Mouse (Mus musculus) embryonic facial prominence, embryonic 10.5 days (tissue): ENCODE measurements around the gene Slc18a3. TPM values are rescaled to one million over a fixed set of nuclear protein-coding genes. Genes with fewer than 3 reads are reported as not detected.

Experiments used
- DNase-seq: peaks from one replicate; pipeline ENCODE4 v3.0.0-alpha.2; 2017; ENCODE audit warnings: low spot score
- H3K27ac ChIP-seq: fragments of 300-500 bp; sonication (generic); replicated peaks from 2 replicates; pipeline ENCODE4 v1.5.1; 2016; ENCODE audit warnings: mild to moderate bottlenecking
- H3K27me3 ChIP-seq: fragments of 300-500 bp; sonication (generic); replicated peaks from 2 replicates; pipeline ENCODE4 v1.6.1; 2016; ENCODE audit warnings: low read depth, mild to moderate bottlenecking; ENCODE audit not compliant: poor library complexity, severe bottlenecking
- H3K36me3 ChIP-seq: fragments of 300-500 bp; sonication (generic); replicated peaks from 2 replicates; pipeline ENCODE4 v1.6.1; 2016; ENCODE audit warnings: mild to moderate bottlenecking, moderate library complexity
- H3K4me1 ChIP-seq: fragments of 300-500 bp; sonication (generic); 2 replicates; pipeline ENCODE4 v1.6.1; 2016
- H3K4me3 ChIP-seq: fragments of 300-500 bp; sonication (generic); 2 replicates; pipeline ENCODE4 v1.5.1; 2016; ENCODE audit warnings: mild to moderate bottlenecking, moderate library complexity
- H3K9me3 ChIP-seq: fragments of 300-500 bp; sonication (generic); 2 replicates; pipeline ENCODE4 v1.6.1; 2016; ENCODE audit warnings: mild to moderate bottlenecking
- WGBS: fragments of 180-500 bp; shearing (Covaris S2); methylation state at CpG from one replicate; pipeline ENCODE4 v1.1.7; 2016; 5-methylcytosine and 5-hydroxymethylcytosine counted together
- polyA plus RNA-seq: library from polyadenylated mRNA; unstranded; fragments of >200 nt; fragmentation: Nextera tagmentation; extraction: Ambion mirVana; gene quantifications from 2 replicates; pipeline ENCODE4 v1.2.1, GENCODE M21; 2016

The Slc18a3 gene
- polyA plus RNA-seq, 1 experiment from 2014 or later, result 0.45 TPM

DNA sequence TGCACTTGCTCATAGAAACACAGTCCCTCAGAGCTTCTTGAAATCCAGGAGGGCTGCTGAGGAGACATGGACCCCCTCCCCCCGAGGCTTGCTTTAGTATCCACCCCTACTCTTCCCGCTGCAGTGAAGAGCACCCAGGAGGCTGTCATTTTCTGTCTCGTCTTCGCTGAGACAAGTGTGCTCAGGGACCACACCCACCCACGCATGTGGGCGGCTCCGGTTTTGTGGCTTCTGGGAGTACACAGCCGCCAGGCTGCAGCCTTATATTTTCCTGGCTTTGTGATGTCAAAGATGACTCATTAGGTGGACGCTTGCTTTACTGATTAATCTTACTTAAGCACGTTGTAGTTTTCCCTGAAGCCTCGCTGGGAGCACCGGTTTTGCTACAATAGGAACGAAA lies 27.9 kb upstream of the Slc18a3 start:
- DNase-seq, result no peak
- Histone ChIP-seq H3K4me3 (peak overlapping the region; percentile 13; the same call in 1 of the 2 replicates), H3K27ac (no peak overlapping the region), H3K4me1 (no peaks in the 10 kb centered on the region), H3K27me3 (peaks cover 14% of the 10 kb centered on the region), H3K9me3 (no peaks in the 10 kb centered on the region), H3K36me3 (no peaks in the 10 kb centered on the region)
- WGBS, result 23% methylated on average over 13 of the region's 13 CpGs

GRCm38 (mm10) chr14:32482061-32482460 lies 17.4 kb upstream of the Slc18a3 start:
- DNase-seq, result peak; percentile 33
- H3K4me1 ChIP-seq, result no peaks in the 10 kb centered on the region
- H3K9me3 ChIP-seq, result no peaks in the 10 kb centered on the region
- H3K36me3 ChIP-seq, result no peaks in the 10 kb centered on the region
- no peak overlapping the region for H3K4me3 ChIP-seq
- 0 out of 2 replicates have a peak, but pooled peaks cover 6% of the 10 kb centered on the region for H3K27me3 ChIP-seq
- WGBS, result 12% methylated on average over 3 of the region's 3 CpGs
- no peak overlapping the region for H3K27ac ChIP-seq

DNA sequence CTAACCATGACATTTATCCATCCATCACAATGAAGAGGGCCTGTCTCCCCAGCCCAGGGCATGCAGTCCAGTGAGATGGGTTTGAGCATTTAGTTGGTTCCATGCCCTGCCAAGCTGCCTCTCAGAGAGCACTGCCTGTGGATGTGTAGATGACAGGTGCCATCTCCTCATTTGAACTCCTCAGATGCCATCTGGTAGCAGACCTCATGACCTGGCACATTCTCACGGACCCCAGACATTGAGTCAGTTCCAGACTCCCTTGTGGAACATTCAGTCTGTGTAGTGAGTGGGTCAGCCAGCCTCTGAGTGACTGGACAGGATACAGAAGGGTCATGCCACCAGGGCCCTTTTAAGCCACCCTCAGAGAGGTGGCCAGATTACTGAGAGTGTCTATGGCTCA lies 12.9 kb upstream of the Slc18a3 start:
- no peak overlapping the region for H3K27ac ChIP-seq
- no peak overlapping the region for H3K4me3 ChIP-seq
- H3K36me3 ChIP-seq, result no peaks in the 10 kb centered on the region
- H3K9me3 ChIP-seq, result no peaks in the 10 kb centered on the region
- WGBS, result 77% methylated on average over 1 of the region's 1 CpGs
- no peaks in the 10 kb centered on the region for H3K27me3 ChIP-seq
- no peak for DNase-seq
- H3K4me1 ChIP-seq, result no peaks in the 10 kb centered on the region

DNA sequence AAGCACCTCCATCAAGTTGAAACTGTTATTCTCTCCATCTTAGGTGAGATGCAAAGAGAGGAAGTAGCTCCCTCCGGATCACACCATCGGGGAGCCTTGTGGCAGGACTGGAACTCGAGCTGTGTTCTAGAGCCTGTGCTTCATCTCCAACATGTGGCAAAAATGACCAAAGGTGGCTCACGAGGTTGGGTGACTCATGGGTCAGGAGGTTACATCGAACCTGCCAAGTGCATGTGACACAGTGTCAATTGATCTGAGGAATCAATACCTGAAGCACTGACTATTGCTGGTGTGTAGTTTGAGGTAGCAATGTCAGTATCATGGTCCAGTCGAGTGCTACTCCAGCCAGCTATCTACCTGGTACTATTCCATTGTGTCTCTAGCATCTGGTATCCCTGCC lies 11.9 kb upstream of the Slc18a3 start:
- no peak for DNase-seq
- no peak overlapping the region for H3K27ac ChIP-seq
- no peak overlapping the region for H3K4me3 ChIP-seq
- 83% methylated on average over 6 of the region's 6 CpGs for WGBS
- H3K27me3 ChIP-seq, result no peaks in the 10 kb centered on the region
- H3K36me3 ChIP-seq, result no peaks in the 10 kb centered on the region
- no peaks in the 10 kb centered on the region for H3K4me1 ChIP-seq
- no peaks in the 10 kb centered on the region for H3K9me3 ChIP-seq

GRCm38 (mm10) chr14:32472996-32473395 lies 8.3 kb upstream of the Slc18a3 start:
- H3K9me3 ChIP-seq, result no peaks in the 10 kb centered on the region
- DNase-seq, result peak; percentile 62
- 14% methylated on average over 4 of the region's 4 CpGs for WGBS

GRCm38 (mm10) chr14:32467606-32468005 lies 3.0 kb upstream of the Slc18a3 start:
- Histone ChIP-seq H3K9me3 (no peaks in the 10 kb centered on the region), H3K4me1 (peaks cover 32% of the 10 kb centered on the region), H3K36me3 (no peaks in the 10 kb centered on the region), H3K27me3 (peaks cover 64% of the 10 kb centered on the region), H3K27ac (no peak overlapping the region), H3K4me3 (no peak overlapping the region)
- WGBS, result 7% methylated on average over 5 of the region's 5 CpGs
- DNase-seq, result peak; percentile 80

More at GRCm38 (mm10) chr14:32472996-32473395, 8.3 kb upstream of the Slc18a3 start:
- no peak overlapping the region for H3K4me3 ChIP-seq
- no peaks in the 10 kb centered on the region for H3K4me1 ChIP-seq
- H3K27ac ChIP-seq, result no peak overlapping the region
- H3K36me3 ChIP-seq, result no peaks in the 10 kb centered on the region
- H3K27me3 ChIP-seq, result peaks cover 10% of the 10 kb centered on the region

- H3K27ac ChIP-seq, result no peak within 1 kb of the TSS
- 16% methylated on average over 13 of the region's 13 CpGs for WGBS
- peaks cover 32% of the 10 kb centered on the region for H3K4me1 ChIP-seq
- no peaks in the 10 kb centered on the region for H3K9me3 ChIP-seq
- no peak for DNase-seq
- H3K4me3 ChIP-seq, result peak within 1 kb of the TSS; percentile 55
- no peaks in the 10 kb centered on the region for H3K36me3 ChIP-seq
- peaks cover 81% of the 10 kb centered on the region for H3K27me3 ChIP-seq
Observed at GRCm38 (mm10) chr14:32465889-32466288, 1.2 kb upstream of the Slc18a3 start, which contains the start of gene Chat. Chat (minus strand) TSS chr14:32465989.

GRCm38 (mm10) chr14:32465506-32465870 lies 838 bp upstream of the Slc18a3 start:
- Histone ChIP-seq H3K4me1 (peaks cover 34% of the 10 kb centered on the region), H3K9me3 (no peaks in the 10 kb centered on the region), H3K27ac (no peak overlapping the region), H3K27me3 (peaks cover 85% of the 10 kb centered on the region), H3K4me3 (peak overlapping the region; percentile 55), H3K36me3 (no peaks in the 10 kb centered on the region)
- WGBS, result 2% methylated on average over 9 of the region's 11 CpGs
- peak; percentile 21 for DNase-seq

- peak overlapping the region; percentile 55 for H3K4me3 ChIP-seq
- H3K27me3 ChIP-seq, result peaks cover 100% of the 10 kb centered on the region
- WGBS, result 3% methylated on average over 74 of the region's 74 CpGs
- peaks cover 36% of the 10 kb centered on the region for H3K4me1 ChIP-seq
- no peaks in the 10 kb centered on the region for H3K9me3 ChIP-seq
- no peak overlapping the region for H3K27ac ChIP-seq
- DNase-seq, result peak; percentile 34
- no peaks in the 10 kb centered on the region for H3K36me3 ChIP-seq
Observed at GRCm38 (mm10) chr14:32463211-32464040, 1.2 kb downstream of the Slc18a3 start.

DNA sequence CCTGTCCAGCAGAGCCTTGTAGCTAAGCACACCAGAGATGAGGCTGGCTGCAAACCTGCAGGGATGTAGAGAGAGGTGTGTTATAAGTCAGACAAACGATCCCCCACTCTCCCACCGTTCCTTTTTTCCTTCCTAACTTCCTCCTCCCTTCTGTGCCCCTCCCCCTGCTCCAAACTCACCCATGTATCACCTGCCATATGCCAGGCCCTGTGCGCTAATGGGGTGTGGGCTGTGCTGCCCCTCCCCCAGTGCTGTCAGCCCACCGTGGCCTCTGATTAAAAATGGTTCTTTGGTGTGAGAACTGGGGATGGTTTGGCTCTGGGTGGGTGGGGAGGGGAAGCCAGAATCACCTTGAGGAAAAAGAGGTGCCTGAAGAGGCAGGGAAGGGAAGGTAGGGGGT lies 12.1 kb downstream of the Slc18a3 start:
- Histone ChIP-seq H3K9me3 (no peaks in the 10 kb centered on the region), H3K27me3 (peaks cover 50% of the 10 kb centered on the region), H3K27ac (no peak overlapping the region), H3K4me1 (peaks cover 5% of the 10 kb centered on the region), H3K4me3 (no peak overlapping the region), H3K36me3 (no peaks in the 10 kb centered on the region)
- 19% methylated on average over 4 of the region's 4 CpGs for WGBS
- no peak for DNase-seq

DNA sequence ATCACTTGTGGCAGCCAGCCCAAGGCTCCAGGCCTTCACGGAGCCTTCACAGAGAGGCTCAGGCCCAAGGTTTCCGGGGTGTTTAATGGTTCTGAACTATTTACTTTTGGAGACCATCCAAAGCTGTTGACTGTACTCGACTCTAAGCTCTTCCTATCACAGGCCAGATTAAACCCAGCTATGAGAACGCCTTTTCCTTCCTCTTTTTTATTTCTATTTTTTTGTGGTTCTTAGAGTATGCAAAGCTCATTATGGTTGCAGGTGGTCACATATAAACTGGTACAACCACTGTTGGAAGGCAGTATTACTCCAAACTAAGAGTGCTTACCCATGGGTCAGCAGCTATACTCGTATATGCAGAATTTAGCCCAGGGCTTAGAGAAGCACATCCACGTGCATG lies 17.7 kb downstream of the Slc18a3 start:
- no peak for DNase-seq
- no peaks in the 10 kb centered on the region for H3K9me3 ChIP-seq
- WGBS, result 86% methylated on average over 6 of the region's 6 CpGs
- no peaks in the 10 kb centered on the region for H3K36me3 ChIP-seq
- peaks cover 20% of the 10 kb centered on the region for H3K27me3 ChIP-seq
- H3K27ac ChIP-seq, result no peak overlapping the region
- H3K4me3 ChIP-seq, result no peak overlapping the region
- H3K4me1 ChIP-seq, result peaks cover 14% of the 10 kb centered on the region

DNA sequence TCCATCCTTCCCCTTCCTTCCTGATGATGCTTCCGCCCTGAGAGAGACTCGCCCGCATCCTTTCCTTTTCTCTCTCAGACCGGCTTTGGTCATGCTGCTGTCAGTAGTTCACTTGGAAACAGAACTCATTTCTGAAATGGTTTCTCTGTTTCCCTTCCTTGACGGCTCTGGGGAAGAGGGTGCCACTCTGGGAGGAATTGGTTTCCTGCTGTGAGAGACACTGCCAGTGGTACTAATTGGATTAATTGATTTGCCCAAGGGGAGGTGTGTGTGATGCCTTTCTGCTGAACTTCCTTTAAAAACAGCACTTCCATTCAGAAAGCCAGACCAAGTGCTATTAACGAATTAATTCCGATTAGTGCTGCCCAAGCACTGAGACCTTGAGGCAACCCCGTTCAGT lies 21.2 kb downstream of the Slc18a3 start:
- DNase-seq, result no peak
- no peak overlapping the region for H3K4me3 ChIP-seq
- H3K27ac ChIP-seq, result no peak overlapping the region
- H3K4me1 ChIP-seq, result peaks cover 22% of the 10 kb centered on the region
- H3K9me3 ChIP-seq, result no peaks in the 10 kb centered on the region
- 9% methylated on average over 8 of the region's 8 CpGs for WGBS
- H3K27me3 ChIP-seq, result peaks cover 33% of the 10 kb centered on the region
- H3K36me3 ChIP-seq, result no peaks in the 10 kb centered on the region

GRCm38 (mm10) chr14:32439744-32440143 lies 24.9 kb downstream of the Slc18a3 start:
- WGBS, result 50% methylated on average over 3 of the region's 3 CpGs
- no peak for DNase-seq
- no peak overlapping the region for H3K27ac ChIP-seq

More at GRCm38 (mm10) chr14:32439744-32440143, 24.9 kb downstream of the Slc18a3 start:
- Histone ChIP-seq H3K36me3 (no peaks in the 10 kb centered on the region), H3K27me3 (peaks cover 33% of the 10 kb centered on the region), H3K4me1 (peaks cover 28% of the 10 kb centered on the region), H3K9me3 (no peaks in the 10 kb centered on the region), H3K4me3 (no peak overlapping the region)
